Mouse (Mus musculus) liver, adult 2 months (tissue): Measurements from ENCODE around the gene Tmpo.

Source experiments
- CTCF ChIP-seq: fragments of 200-500 bp; IDR thresholded peaks from 2 replicates; pipeline ENCODE4 v1.5.1; 2011; ENCODE audit warnings: low read depth, low read length, control low read depth
- POLR2A ChIP-seq: fragments of 200-500 bp; IDR thresholded peaks from 2 replicates; pipeline ENCODE4 v1.6.1; 2011; ENCODE audit warnings: low read length, control low read depth; ENCODE audit not compliant: insufficient read depth; ENCODE audit errors: extremely low read depth

- TF ChIP-seq CTCF (no peak), POLR2A (no peak)
Measured at GRCm38 (mm10) chr10:91169414-91170065, 11.6 kb downstream of the Tmpo start.
